ENCODE assay signal across 18 mouse cellular contexts in the genomic region with DNA sequence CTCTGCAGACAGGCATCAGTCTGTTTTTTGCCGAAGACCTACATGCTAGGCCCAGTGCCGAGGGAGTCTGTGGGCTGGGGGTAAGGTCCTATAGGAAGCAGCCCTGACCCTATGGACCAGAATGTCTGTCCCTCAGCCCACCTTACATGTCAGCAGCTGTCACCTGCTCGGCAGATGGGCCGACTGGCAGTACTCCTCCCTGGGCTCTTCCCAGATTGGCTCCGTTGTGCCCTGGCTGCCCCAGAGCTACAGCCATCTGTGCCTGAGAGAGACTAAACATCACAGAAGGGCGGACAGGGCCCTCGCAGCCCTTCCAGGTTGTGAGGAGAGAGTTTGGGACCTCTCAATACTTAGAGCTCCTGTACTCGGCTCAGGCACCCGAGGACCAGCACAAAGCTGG. TPM values are rescaled to one million over a fixed set of nuclear protein-coding genes. Genes with fewer than 3 reads are reported as not detected.
DNase-seq lines count a peak whose midpoint lies in the region; ATAC-seq and TF ChIP-seq lines count a peak whose summit lies in the region.
"Had no signal": no experiment of that assay in that cellular context is flagged by ENCODE, and none has a peak within 500 bp of the region (broad histone marks: within the 10 kb centered on the region; RNA-seq: fewer than 3 reads in every experiment).

No protein-coding gene starts in this region.

- H3K4me1 ChIP-seq in forebrain, embryonic 15.5 days, result peaks cover 19% of the 10 kb centered on the region
- H3K4me1 ChIP-seq in forebrain, embryonic 12.5 days, result peaks cover 24% of the 10 kb centered on the region
- no peaks in the 10 kb centered on the region for H3K4me1 ChIP-seq in midbrain, postnatal 0 days (ENCODE audit: insufficient read depth, low read length)
- peaks cover 17% of the 10 kb centered on the region; the same call in 1 of the 2 replicates for H3K4me1 ChIP-seq in midbrain, embryonic 13.5 days (replicated peaks)
- H3K4me1 ChIP-seq: embryonic facial prominence, embryonic 15.5 days had no signal

- no peaks in the 10 kb centered on the region for H3K36me3 ChIP-seq in forebrain, embryonic 15.5 days
- no peaks in the 10 kb centered on the region for H3K36me3 ChIP-seq in forebrain, embryonic 12.5 days (replicated peaks)
- H3K36me3 ChIP-seq in midbrain, postnatal 0 days (ENCODE audit: insufficient read depth, low read length), result no peaks in the 10 kb centered on the region
- no peaks in the 10 kb centered on the region for H3K36me3 ChIP-seq in midbrain, embryonic 13.5 days
- H3K36me3 ChIP-seq: embryonic facial prominence, embryonic 15.5 days; liver, embryonic 12.5 days; midbrain, embryonic 12.5 days had no signal

- TF ChIP-seq CTCF in midbrain, postnatal 0 days (IDR thresholded peaks at IDR 0.05), result no peak

- DNase-seq in midbrain, postnatal 0 days (ENCODE audit: low spot score), result peak; percentile 53
- DNase-seq in cerebellum, postnatal 25 days, result peak; percentile 88 to 89
- no peak for DNase-seq in frontal cortex, postnatal 25 days (ENCODE audit: low spot score in 2 of 2)
- DNase-seq in embryo, embryonic 10 days (ENCODE audit: low spot score), result no peak
- DNase-seq: adrenal gland, adult 8-10 months; heart, adult 18-20 months; layer of hippocampus, postnatal 36 days; lung, embryonic 14.5 days; lung, postnatal 4 days; retina, postnatal 1 day; thymus, adult 2 months had no signal

- no peak for ATAC-seq in forebrain, embryonic 15.5 days (replicated peaks)
- no peak for ATAC-seq in forebrain, embryonic 12.5 days (ENCODE audit: low FRiP score)
- ATAC-seq in midbrain, postnatal 0 days (ENCODE audit: low FRiP score), result no peak
- ATAC-seq in midbrain, embryonic 13.5 days, result no peak
- ATAC-seq in inflammation-experienced regulatory T-cells, adult 6 months, result no peak
- ATAC-seq: liver, embryonic 12.5 days had no signal

- H3K4me3 ChIP-seq in forebrain, embryonic 15.5 days, result no peak overlapping the region
- no peak overlapping the region for H3K4me3 ChIP-seq in forebrain, embryonic 12.5 days (replicated peaks)
- no peak overlapping the region for H3K4me3 ChIP-seq in midbrain, postnatal 0 days (ENCODE audit: low read depth, low read length)
- H3K4me3 ChIP-seq in midbrain, embryonic 13.5 days (replicated peaks), result no peak overlapping the region
- H3K4me3 ChIP-seq: embryonic facial prominence, embryonic 15.5 days; liver, embryonic 12.5 days; midbrain, embryonic 12.5 days had no signal

- H3K4me2 ChIP-seq in forebrain, embryonic 15.5 days (replicated peaks), result no peak overlapping the region
- no peak overlapping the region for H3K4me2 ChIP-seq in forebrain, embryonic 12.5 days
- no peak overlapping the region for H3K4me2 ChIP-seq in midbrain, postnatal 0 days (ENCODE audit: low read depth, low read length, poor library complexity, severe bottlenecking)
- no peak overlapping the region for H3K4me2 ChIP-seq in midbrain, embryonic 13.5 days (replicated peaks)
- H3K4me2 ChIP-seq: embryonic facial prominence, embryonic 15.5 days; liver, embryonic 12.5 days; lung, embryonic 14.5 days; midbrain, embryonic 12.5 days had no signal

- H3K9me3 ChIP-seq in forebrain, embryonic 15.5 days, result no peaks in the 10 kb centered on the region
- no peaks in the 10 kb centered on the region for H3K9me3 ChIP-seq in forebrain, embryonic 12.5 days
- no peaks in the 10 kb centered on the region for H3K9me3 ChIP-seq in midbrain, postnatal 0 days (ENCODE audit: low read length)
- no peaks in the 10 kb centered on the region for H3K9me3 ChIP-seq in midbrain, embryonic 13.5 days
- H3K9me3 ChIP-seq: embryonic facial prominence, embryonic 15.5 days; liver, embryonic 12.5 days; midbrain, embryonic 12.5 days had no signal

- no peak overlapping the region for H3K9ac ChIP-seq in forebrain, embryonic 15.5 days (replicated peaks)
- no peak overlapping the region for H3K9ac ChIP-seq in forebrain, embryonic 12.5 days
- H3K9ac ChIP-seq in midbrain, postnatal 0 days (replicated peaks; ENCODE audit: low read length, poor library complexity, severe bottlenecking), result no peak overlapping the region
- H3K9ac ChIP-seq in midbrain, embryonic 13.5 days (replicated peaks), result no peak overlapping the region
- H3K9ac ChIP-seq: embryonic facial prominence, embryonic 15.5 days; liver, embryonic 12.5 days; lung, embryonic 14.5 days; midbrain, embryonic 12.5 days had no signal

- H3K27ac ChIP-seq in forebrain, embryonic 15.5 days (replicated peaks), result peak overlapping the region; percentile 28; the same call in 1 of the 2 replicates
- no peak overlapping the region for H3K27ac ChIP-seq in forebrain, embryonic 12.5 days
- H3K27ac ChIP-seq in midbrain, postnatal 0 days (ENCODE audit: low read depth, low read length), result no peak overlapping the region
- no peak overlapping the region for H3K27ac ChIP-seq in midbrain, embryonic 13.5 days
- H3K27ac ChIP-seq: embryonic facial prominence, embryonic 15.5 days; liver, embryonic 12.5 days; midbrain, embryonic 12.5 days had no signal

- H3K27me3 ChIP-seq in forebrain, embryonic 15.5 days, result no peaks in the 10 kb centered on the region
- H3K27me3 ChIP-seq in forebrain, embryonic 12.5 days, result peaks cover 17% of the 10 kb centered on the region; the same call in 1 of the 2 replicates
- H3K27me3 ChIP-seq in midbrain, postnatal 0 days (ENCODE audit: insufficient read depth, low read length), result no peaks in the 10 kb centered on the region
- H3K27me3 ChIP-seq in midbrain, embryonic 13.5 days, result no peaks in the 10 kb centered on the region
- H3K27me3 ChIP-seq: embryonic facial prominence, embryonic 15.5 days had no signal

- WGBS in forebrain, embryonic 15.5 days, result 61% methylated on average over 9 of the region's 9 CpGs
- 71% methylated on average over 9 of the region's 9 CpGs for WGBS in forebrain, embryonic 12.5 days
- WGBS in midbrain, postnatal 0 days, result 66% methylated on average over 9 of the region's 9 CpGs
- 62% methylated on average over 9 of the region's 9 CpGs for WGBS in midbrain, embryonic 13.5 days

RNA-seq across cellular contexts. Expression of a gene that starts 52.9 kb away (rescaled TPM):
- polyA plus RNA-seq in forebrain, embryonic 15.5 days (2015; fragmentation: Nextera tagmentation; extraction: Ambion mirVana), result 1.2 and 1.8 TPM in 2 replicates
- 0.95 and 1.2 TPM in 2 replicates for polyA plus RNA-seq in forebrain, embryonic 12.5 days (2016; fragmentation: Nextera tagmentation; extraction: Ambion mirVana)
- total RNA-seq in midbrain, postnatal 0 days (2014; rRNA removed), result 18.9 and 19.0 TPM in 2 replicates
- 6.2 and 6.8 TPM in 2 replicates for polyA plus RNA-seq in midbrain, postnatal 0 days (2015; fragmentation: Nextera tagmentation; extraction: Ambion mirVana)
- 2.3 and 2.4 TPM in 2 replicates for polyA plus RNA-seq in midbrain, embryonic 13.5 days (2015; fragmentation: Nextera tagmentation; extraction: Ambion mirVana)
- polyA plus RNA-seq in inflammation-experienced regulatory T-cells, adult 6 months (2017; shearing (Covaris generic)), result under 1 TPM; 0.10 to 0.44 (median 0.11) TPM
- total RNA-seq: heart, adult 18-20 months had no signal

Comparison
In these comparisons a context has a peak if more than half of its experiments do, and no peak if none do; other contexts are left out.
1. DNase-seq: peak in midbrain, postnatal 0 days (single experiment) and cerebellum, postnatal 25 days (2 of 2); none in frontal cortex, postnatal 25 days (0 of 2) and embryo, embryonic 10 days (single experiment).